Mouse (Mus musculus) embryonic fibroblast, embryonic 13.5 days (primary cell): Measurements from ENCODE around the gene Shc1.

Experiments used
- CTCF ChIP-seq: IDR thresholded peaks from 2 replicates; pipeline ENCODE4 v1.5.1; 2011; ENCODE audit warnings: mild to moderate bottlenecking, control low read depth, low read length, moderate library complexity, borderline replicate concordance; ENCODE audit not compliant: insufficient read depth
- POLR2A ChIP-seq: IDR thresholded peaks from 2 replicates; pipeline ENCODE4 v1.6.1; 2011; ENCODE audit warnings: low read depth, mild to moderate bottlenecking, control low read depth, low read length, moderate library complexity

DNA sequence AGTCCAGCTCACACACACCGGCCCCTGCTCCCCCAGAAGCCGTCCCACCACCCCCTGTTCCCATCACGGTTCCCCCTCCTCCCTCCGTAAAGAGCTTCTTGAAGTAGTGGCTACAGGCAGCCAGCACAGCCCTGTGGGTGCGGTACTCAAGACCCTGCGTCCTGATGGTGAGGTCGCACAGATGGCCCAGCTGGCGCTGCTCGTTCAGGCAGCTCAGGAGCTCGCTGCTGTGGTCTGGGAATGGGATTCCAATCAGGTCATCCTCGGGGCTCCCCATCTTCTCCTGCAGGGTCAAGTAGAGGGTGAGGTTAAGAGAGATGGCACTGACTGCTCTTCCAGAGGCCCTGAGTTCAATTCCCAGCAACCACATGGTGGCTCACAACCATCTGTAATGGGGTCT lies 37.0 kb upstream of the Shc1 start:
- TF ChIP-seq POLR2A, result no peak
- TF ChIP-seq CTCF, result no peak
